Mouse (Mus musculus) left cerebral cortex, postnatal 14 days (tissue): Measurements from ENCODE around the gene L3hypdh. TPM values are rescaled to one million over a fixed set of nuclear protein-coding genes. Genes with fewer than 3 reads are reported as not detected.
A peak's percentile ranks its signal among the peaks of the same experiment; 100 is the strongest.
"Not testable (repeated sequence)": the region's sequence is repeated elsewhere in the genome, so short reads cannot be mapped to it uniquely, and the experiment has no call there.

Experiments used
- DNase-seq, 2 experiments: peaks; one replicate each; pipeline ENCODE4 v3.0.0; 2021 to 2022; ENCODE audit warnings: low spot score in 2 of 2, mixed read lengths in 1 of 2
- intact Hi-C: fragments of 180-260 bp; cut with DNase I; formaldehyde crosslinking; loops from one replicate; pipeline ENCODE4 v1.15.1; 2025
- total RNA-seq, 2 experiments: library from RNA; stranded (reverse); gene quantifications; 2 replicates each; pipeline ENCODE4 v1.2.3; 2021

L3hypdh gene
- total RNA-seq, 2 experiments from 2014 or later = 2.9 to 5.1 TPM

GRCm38 (mm10) chr12:72069626-72070326 lies 15.5 kb downstream of the L3hypdh start:
- DNase-seq = peak; percentile 12
- intact Hi-C loops = no loop called here

- DNase-seq = no peak
- intact Hi-C loops = no loop called here
These were observed 27.5 kb downstream of the L3hypdh start for GRCm38 (mm10) chr12:72057780-72058179.

- DNase-seq = no peak
- intact Hi-C loops = no loop called here
These were observed 31.4 kb downstream of the L3hypdh start for GRCm38 (mm10) chr12:72053851-72054250.

GRCm38 (mm10) chr12:72053303-72053702 lies 31.9 kb downstream of the L3hypdh start:
- intact Hi-C loops = no loop called here
- DNase-seq = peak; percentile 18 to 26

- no peak for DNase-seq
These were observed 32.7 kb downstream of the L3hypdh start for GRCm38 (mm10) chr12:72052571-72052970.

GRCm38 (mm10) chr12:72050821-72051220 lies 34.4 kb downstream of the L3hypdh start:
- DNase-seq = no peak
- intact Hi-C loops = no loop called here

More at GRCm38 (mm10) chr12:72052571-72052970, 32.7 kb downstream of the L3hypdh start:
- intact Hi-C loops = no loop called here

GRCm38 (mm10) chr12:72050156-72050555 lies 35.1 kb downstream of the L3hypdh start:
- intact Hi-C loops, DNase-seq: not testable (repeated sequence)

- intact Hi-C loops = loop anchor here (1.0 to 5.0 kb wide), 3 partner anchors 65 to 279 kb away; partner anchors contain the start of gene Daam1
- DNase-seq = peak in 1 of 2 experiments; percentile 10
These were observed 37.7 kb downstream of the L3hypdh start for GRCm38 (mm10) chr12:72047513-72047912.

GRCm38 (mm10) chr12:72041238-72041637 lies 44.0 kb downstream of the L3hypdh start:
- DNase-seq = no peak
- intact Hi-C loops = no loop called here

- DNase-seq = no peak
- intact Hi-C loops = no loop called here
These were observed 45.7 kb downstream of the L3hypdh start for GRCm38 (mm10) chr12:72039501-72039900.

GRCm38 (mm10) chr12:72038866-72039265 lies 46.4 kb downstream of the L3hypdh start:
- intact Hi-C loops = no loop called here
- no peak for DNase-seq

GRCm38 (mm10) chr12:72037049-72037448 lies 48.2 kb downstream of the L3hypdh start:
- intact Hi-C loops = no loop called here
- no peak for DNase-seq

GRCm38 (mm10) chr12:72036097-72036661 lies 49.1 kb downstream of the L3hypdh start:
- intact Hi-C loops = no loop called here
- DNase-seq = no peak

GRCm38 (mm10) chr12:72031794-72032193 lies 53.4 kb downstream of the L3hypdh start:
- no peak for DNase-seq
- intact Hi-C loops = no loop called here

GRCm38 (mm10) chr12:72031171-72031570 lies 54.1 kb downstream of the L3hypdh start:
- intact Hi-C loops = no loop called here
- no peak for DNase-seq

- no peak for DNase-seq
These were observed 59.9 kb downstream of the L3hypdh start for GRCm38 (mm10) chr12:72025275-72025795.

GRCm38 (mm10) chr12:72023572-72023971 lies 61.7 kb downstream of the L3hypdh start:
- no peak for DNase-seq
- intact Hi-C loops = no loop called here

More at GRCm38 (mm10) chr12:72025275-72025795, 59.9 kb downstream of the L3hypdh start:
- intact Hi-C loops = no loop called here
